Mouse (Mus musculus): Measurements from ENCODE around the gene Angptl1. TPM values are rescaled to one million over a fixed set of nuclear protein-coding genes. Genes with fewer than 3 reads are reported as not detected.

The Angptl1 gene
- polyA plus RNA-seq, 1 experiment from 2014 or later = 23.0 TPM

DNA sequence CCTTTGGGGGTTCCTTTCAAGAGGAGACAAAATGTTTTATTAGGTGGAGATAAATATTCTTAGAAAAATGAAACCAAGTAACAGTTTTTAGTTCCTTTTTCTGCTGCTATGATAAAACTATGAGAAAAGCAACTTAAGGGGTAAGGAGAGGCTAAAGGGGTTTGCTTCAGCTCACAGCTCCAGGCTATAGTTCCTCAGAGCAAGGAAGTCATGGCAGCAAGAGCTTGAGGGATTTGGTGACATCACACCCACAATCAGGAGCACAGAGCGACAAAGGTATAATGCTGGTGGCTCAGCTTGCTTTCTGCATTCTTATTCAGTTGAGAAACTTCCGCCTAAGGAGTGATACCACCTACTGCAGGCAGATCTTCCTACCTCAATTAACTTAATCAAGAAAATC is 20.8 kb downstream of the Angptl1 start:
- no peak overlapping the region for H3K9ac ChIP-seq (replicated peaks; ENCODE audit: low read depth, low read length)
- H3K36me3 ChIP-seq (ENCODE audit: control insufficient read depth, insufficient read depth, low read length) = no peaks in the 10 kb centered on the region
- H3K4me3 ChIP-seq (ENCODE audit: low read depth, low read length) = no peak overlapping the region
- H3K27me3 ChIP-seq (ENCODE audit: control insufficient read depth, insufficient read depth, low read length) = no peaks in the 10 kb centered on the region
- WGBS = 94% methylated on average over 2 of the region's 2 CpGs
- H3K9me3 ChIP-seq (ENCODE audit: control insufficient read depth, low read depth, low read length) = no peaks in the 10 kb centered on the region
- no peak overlapping the region for H3K27ac ChIP-seq (ENCODE audit: low read length)
- no peak for ATAC-seq (ENCODE audit: insufficient number of reproducible peaks, insufficient read depth, low FRiP score, low read depth)
- no peak overlapping the region for H3K4me2 ChIP-seq (replicated peaks; ENCODE audit: low read depth, low read length)
- H3K4me1 ChIP-seq (ENCODE audit: control insufficient read depth, insufficient read depth, low read length) = peaks cover 6% of the 10 kb centered on the region; the same call in 1 of the 2 replicates

GRCm38 (mm10) chr1:156859711-156860250 is 21.4 kb downstream of the Angptl1 start:
- no peak overlapping the region for H3K9ac ChIP-seq (replicated peaks; ENCODE audit: low read depth, low read length)
- no peak overlapping the region for H3K4me3 ChIP-seq (ENCODE audit: low read depth, low read length)
- no peak overlapping the region for H3K27ac ChIP-seq (ENCODE audit: low read length)
- 43% methylated on average over 2 of the region's 2 CpGs for WGBS
- H3K36me3 ChIP-seq (ENCODE audit: control insufficient read depth, insufficient read depth, low read length) = no peaks in the 10 kb centered on the region
- no peak for ATAC-seq (ENCODE audit: insufficient number of reproducible peaks, insufficient read depth, low FRiP score, low read depth)
- H3K4me1 ChIP-seq (ENCODE audit: control insufficient read depth, insufficient read depth, low read length) = peaks cover 9% of the 10 kb centered on the region; the same call in 1 of the 2 replicates
- no peak overlapping the region for H3K4me2 ChIP-seq (replicated peaks; ENCODE audit: low read depth, low read length)
- no peaks in the 10 kb centered on the region for H3K9me3 ChIP-seq (ENCODE audit: control insufficient read depth, low read depth, low read length)
- no peaks in the 10 kb centered on the region for H3K27me3 ChIP-seq (ENCODE audit: control insufficient read depth, insufficient read depth, low read length)

GRCm38 (mm10) chr1:156860266-156860665 is 21.9 kb downstream of the Angptl1 start:
- Histone ChIP-seq H3K36me3 (ENCODE audit: control insufficient read depth, insufficient read depth, low read length) (no peaks in the 10 kb centered on the region), H3K4me2 (replicated peaks; ENCODE audit: low read depth, low read length) (no peak overlapping the region), H3K9ac (replicated peaks; ENCODE audit: low read depth, low read length) (no peak overlapping the region), H3K9me3 (ENCODE audit: control insufficient read depth, low read depth, low read length) (no peaks in the 10 kb centered on the region), H3K27ac (ENCODE audit: low read length) (no peak overlapping the region), H3K4me1 (ENCODE audit: control insufficient read depth, insufficient read depth, low read length) (peaks cover 10% of the 10 kb centered on the region; the same call in 1 of the 2 replicates), H3K27me3 (ENCODE audit: control insufficient read depth, insufficient read depth, low read length) (no peaks in the 10 kb centered on the region), H3K4me3 (ENCODE audit: low read depth, low read length) (no peak overlapping the region)
- WGBS = 75% methylated on average over 8 of the region's 8 CpGs
- ATAC-seq (ENCODE audit: insufficient number of reproducible peaks, insufficient read depth, low FRiP score, low read depth) = no peak

DNA sequence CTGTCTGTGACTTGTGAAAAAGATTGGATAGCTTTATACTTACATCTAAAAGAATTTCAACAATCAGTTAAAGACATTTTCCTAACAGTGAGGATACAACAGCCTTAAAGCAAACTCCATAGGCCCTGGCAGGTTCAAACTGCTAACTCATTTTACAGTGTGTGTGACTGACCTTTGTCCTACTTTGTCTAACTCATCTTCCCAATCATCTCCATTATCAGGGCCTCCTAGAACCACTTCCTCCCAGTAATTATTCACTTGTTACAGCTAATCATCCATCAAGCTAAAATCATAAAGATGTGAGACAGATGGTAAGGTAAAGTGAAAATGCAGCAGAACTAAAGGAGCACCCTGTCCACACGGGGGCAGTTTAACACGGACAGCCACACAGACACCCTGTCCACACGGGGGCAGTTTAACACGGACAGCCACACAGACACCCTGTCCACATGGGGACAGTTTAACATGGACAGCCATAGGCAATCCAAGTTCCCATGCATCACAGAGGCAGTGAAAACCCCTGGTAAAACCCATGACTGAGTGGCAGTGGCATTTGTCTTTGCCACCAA is 23.2 kb downstream of the Angptl1 start:
- H3K36me3 ChIP-seq (ENCODE audit: control insufficient read depth, insufficient read depth, low read length) = no peaks in the 10 kb centered on the region
- H3K4me1 ChIP-seq (ENCODE audit: control insufficient read depth, insufficient read depth, low read length) = peaks cover 10% of the 10 kb centered on the region; the same call in 1 of the 2 replicates
- H3K9ac ChIP-seq (replicated peaks; ENCODE audit: low read depth, low read length) = no peak overlapping the region
- H3K9me3 ChIP-seq (ENCODE audit: control insufficient read depth, low read depth, low read length) = no peaks in the 10 kb centered on the region
- no peak overlapping the region for H3K4me2 ChIP-seq (replicated peaks; ENCODE audit: low read depth, low read length)
- 28% methylated on average over 4 of the region's 4 CpGs for WGBS
- no peak overlapping the region for H3K27ac ChIP-seq (ENCODE audit: low read length)
- no peak overlapping the region for H3K4me3 ChIP-seq (ENCODE audit: low read depth, low read length)
- no peak for ATAC-seq (ENCODE audit: insufficient number of reproducible peaks, insufficient read depth, low FRiP score, low read depth)
- H3K27me3 ChIP-seq (ENCODE audit: control insufficient read depth, insufficient read depth, low read length) = no peaks in the 10 kb centered on the region

- Histone ChIP-seq H3K36me3 (ENCODE audit: control insufficient read depth, insufficient read depth, low read length) (no peaks in the 10 kb centered on the region), H3K9me3 (ENCODE audit: control insufficient read depth, low read depth, low read length) (no peaks in the 10 kb centered on the region), H3K9ac (replicated peaks; ENCODE audit: low read depth, low read length) (no peak overlapping the region), H3K27me3 (ENCODE audit: control insufficient read depth, insufficient read depth, low read length) (no peaks in the 10 kb centered on the region), H3K4me3 (ENCODE audit: low read depth, low read length) (no peak overlapping the region), H3K4me1 (ENCODE audit: control insufficient read depth, insufficient read depth, low read length) (peaks cover 13% of the 10 kb centered on the region; the same call in 1 of the 2 replicates), H3K4me2 (replicated peaks; ENCODE audit: low read depth, low read length) (no peak overlapping the region), H3K27ac (ENCODE audit: low read length) (peak overlapping the region; percentile 34; the same call in 1 of the 2 replicates)
- 0 out of 2 replicates have a peak, but pooled peaks have one; percentile 49 for ATAC-seq (ENCODE audit: insufficient number of reproducible peaks, insufficient read depth, low FRiP score, low read depth)
- 42% methylated on average over 3 of the region's 3 CpGs for WGBS
Observed at GRCm38 (mm10) chr1:156863726-156864125, 25.4 kb downstream of the Angptl1 start.

GRCm38 (mm10) chr1:156864240-156864639 is 25.9 kb downstream of the Angptl1 start:
- Histone ChIP-seq H3K9ac (replicated peaks; ENCODE audit: low read depth, low read length) (no peak overlapping the region), H3K4me2 (replicated peaks; ENCODE audit: low read depth, low read length) (no peak overlapping the region), H3K36me3 (ENCODE audit: control insufficient read depth, insufficient read depth, low read length) (no peaks in the 10 kb centered on the region), H3K4me1 (ENCODE audit: control insufficient read depth, insufficient read depth, low read length) (peaks cover 13% of the 10 kb centered on the region; the same call in 1 of the 2 replicates), H3K9me3 (ENCODE audit: control insufficient read depth, low read depth, low read length) (no peaks in the 10 kb centered on the region), H3K27ac (ENCODE audit: low read length) (peak overlapping the region; percentile 34; the same call in 1 of the 2 replicates), H3K4me3 (ENCODE audit: low read depth, low read length) (no peak overlapping the region), H3K27me3 (ENCODE audit: control insufficient read depth, insufficient read depth, low read length) (no peaks in the 10 kb centered on the region)
- 34% methylated on average over 3 of the region's 3 CpGs for WGBS
- no peak for ATAC-seq (ENCODE audit: insufficient number of reproducible peaks, insufficient read depth, low FRiP score, low read depth)

DNA sequence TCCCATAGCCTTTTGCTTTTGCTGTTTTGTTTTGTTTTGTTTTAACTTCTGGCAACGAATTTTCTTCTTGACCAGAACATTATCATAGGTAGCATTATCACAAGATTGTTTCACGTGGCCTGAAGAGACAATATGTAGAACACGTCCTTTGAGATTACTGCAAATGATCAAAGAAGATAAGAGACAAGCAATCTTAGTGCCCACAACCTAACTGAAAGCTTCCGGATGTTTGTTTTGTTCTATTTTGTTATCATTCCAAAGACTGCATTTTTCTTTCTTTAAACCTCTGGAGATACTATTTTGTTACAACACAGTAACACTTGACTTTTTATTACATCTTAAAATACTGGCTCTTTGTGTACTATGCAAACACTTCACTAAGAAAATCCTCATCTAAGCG is 31.7 kb downstream of the Angptl1 start:
- ATAC-seq (ENCODE audit: insufficient number of reproducible peaks, insufficient read depth, low FRiP score, low read depth) = no peak
- H3K4me1 ChIP-seq (ENCODE audit: control insufficient read depth, insufficient read depth, low read length) = 0 out of 2 replicates have a peak, but pooled peaks cover 3% of the 10 kb centered on the region
- H3K4me2 ChIP-seq (replicated peaks; ENCODE audit: low read depth, low read length) = no peak overlapping the region
- no peak overlapping the region for H3K4me3 ChIP-seq (ENCODE audit: low read depth, low read length)
- H3K27ac ChIP-seq (ENCODE audit: low read length) = no peak overlapping the region
- H3K27me3 ChIP-seq (ENCODE audit: control insufficient read depth, insufficient read depth, low read length) = no peaks in the 10 kb centered on the region
- H3K36me3 ChIP-seq (ENCODE audit: control insufficient read depth, insufficient read depth, low read length) = no peaks in the 10 kb centered on the region; the same call in 1 of the 2 replicates
- no peaks in the 10 kb centered on the region for H3K9me3 ChIP-seq (ENCODE audit: control insufficient read depth, low read depth, low read length)
- WGBS = 83% methylated on average over 5 of the region's 5 CpGs
- no peak overlapping the region for H3K9ac ChIP-seq (replicated peaks; ENCODE audit: low read depth, low read length)

DNA sequence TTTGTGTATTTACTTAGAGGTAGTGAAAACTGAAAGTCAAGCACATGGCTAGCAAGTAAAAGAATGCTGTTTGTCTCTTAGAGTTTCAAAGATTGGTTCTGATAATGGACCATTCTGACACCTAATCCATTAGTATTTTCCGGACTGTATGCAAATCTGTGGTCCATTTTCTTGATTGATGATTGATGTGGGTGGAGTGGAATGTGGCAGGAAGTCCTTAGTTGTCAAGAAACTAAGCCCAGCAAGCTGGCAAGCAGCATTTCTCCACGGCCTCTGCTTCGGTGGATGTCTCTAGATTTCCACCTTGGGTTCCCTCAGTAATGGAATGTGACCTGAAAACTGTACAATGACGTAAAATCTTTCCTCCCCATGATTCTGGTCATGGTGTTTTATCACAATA is 32.3 kb downstream of the Angptl1 start:
- no peak overlapping the region for H3K4me2 ChIP-seq (replicated peaks; ENCODE audit: low read depth, low read length)
- no peaks in the 10 kb centered on the region for H3K9me3 ChIP-seq (ENCODE audit: control insufficient read depth, low read depth, low read length)
- WGBS = 65% methylated on average over 4 of the region's 4 CpGs
- 0 out of 2 replicates have a peak, but pooled peaks cover 3% of the 10 kb centered on the region for H3K4me1 ChIP-seq (ENCODE audit: control insufficient read depth, insufficient read depth, low read length)
- H3K27ac ChIP-seq (ENCODE audit: low read length) = no peak overlapping the region
- no peaks in the 10 kb centered on the region for H3K27me3 ChIP-seq (ENCODE audit: control insufficient read depth, insufficient read depth, low read length)
- no peak for ATAC-seq (ENCODE audit: insufficient number of reproducible peaks, insufficient read depth, low FRiP score, low read depth)
- no peak overlapping the region for H3K9ac ChIP-seq (replicated peaks; ENCODE audit: low read depth, low read length)
- no peak overlapping the region for H3K4me3 ChIP-seq (ENCODE audit: low read depth, low read length)
- H3K36me3 ChIP-seq (ENCODE audit: control insufficient read depth, insufficient read depth, low read length) = no peaks in the 10 kb centered on the region; the same call in 1 of the 2 replicates

Data from stomach, embryonic 14.5 days (tissue).